Mouse (Mus musculus) midbrain, embryonic 15.5 days (tissue): ENCODE measurements at regions not wholly inside any gene's neighbourhood (a gene's known extent, or its start where the extent isn't known, plus 50 kb on each side); places are given as distances from the start of the nearest gene placed in this dataset.

Experiments used
- ATAC-seq: fragments of 200-750 bp; cut with Nextera tagmentation; replicated peaks from 2 replicates; pipeline ENCODE4 v1.8.0; 2017; ENCODE audit warnings: moderate TSS enrichment
- H3K27ac ChIP-seq: fragments of 300-500 bp; sonication (generic); 2 replicates; pipeline ENCODE4 v1.5.1; 2015; ENCODE audit warnings: mild to moderate bottlenecking, inconsistent platforms
- H3K27me3 ChIP-seq: fragments of 300-500 bp; sonication (generic); replicated peaks from 2 replicates; pipeline ENCODE4 v1.6.1; 2015; ENCODE audit warnings: inconsistent platforms
- H3K36me3 ChIP-seq: fragments of 300-500 bp; sonication (generic); replicated peaks from 2 replicates; pipeline ENCODE4 v1.6.1; 2015; ENCODE audit warnings: inconsistent platforms
- H3K4me1 ChIP-seq: fragments of 300-500 bp; sonication (generic); 2 replicates; pipeline ENCODE4 v1.6.1; 2015; ENCODE audit warnings: inconsistent platforms
- H3K4me2 ChIP-seq: fragments of 300-500 bp; sonication (generic); 2 replicates; pipeline ENCODE4 v1.6.1; 2015; ENCODE audit warnings: inconsistent platforms, mild to moderate bottlenecking, moderate library complexity
- H3K4me3 ChIP-seq: fragments of 300-500 bp; sonication (generic); 2 replicates; pipeline ENCODE4 v1.5.1; 2015; ENCODE audit warnings: mild to moderate bottlenecking, inconsistent platforms
- H3K9ac ChIP-seq: fragments of 300-500 bp; sonication (generic); 2 replicates; pipeline ENCODE4 v1.6.1; 2015; ENCODE audit warnings: mild to moderate bottlenecking, inconsistent platforms
- H3K9me3 ChIP-seq: fragments of 300-500 bp; sonication (generic); 2 replicates; pipeline ENCODE4 v1.6.1; 2016; ENCODE audit warnings: inconsistent platforms
- WGBS: fragments of 180-500 bp; shearing (Covaris S2); methylation state at CpG from one replicate; pipeline ENCODE4 v1.1.7; 2015; ENCODE audit warnings: mixed read lengths; 5-methylcytosine and 5-hydroxymethylcytosine counted together

DNA sequence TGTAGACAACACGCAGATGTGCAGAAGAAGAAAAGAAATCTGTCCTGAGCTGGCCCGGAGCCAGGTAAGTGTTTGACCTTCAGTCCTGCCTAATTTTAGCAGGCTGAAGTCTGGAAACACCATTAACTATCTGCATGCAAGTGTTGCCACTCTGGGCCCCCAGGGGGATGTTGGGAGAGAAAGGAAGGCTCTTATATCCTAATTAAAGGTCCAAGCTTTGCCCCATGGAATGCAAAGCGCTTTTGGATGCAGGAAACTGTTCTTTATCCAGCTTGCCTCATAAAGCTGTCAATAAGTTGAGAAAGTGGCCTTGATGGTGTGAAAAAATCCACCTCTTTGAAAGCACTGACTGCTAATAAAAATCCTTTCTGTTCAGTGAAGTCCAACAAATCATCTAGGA, 145.1 kb upstream of the Elac2 start:
- ATAC-seq, result no peak
- H3K4me2 ChIP-seq, result no peak overlapping the region
- H3K9me3 ChIP-seq, result no peaks in the 10 kb centered on the region
- no peak overlapping the region for H3K4me3 ChIP-seq
- H3K4me1 ChIP-seq, result peaks cover 9% of the 10 kb centered on the region
- no peak overlapping the region for H3K9ac ChIP-seq
- H3K27ac ChIP-seq, result no peak overlapping the region
- H3K36me3 ChIP-seq, result no peaks in the 10 kb centered on the region
- no peaks in the 10 kb centered on the region for H3K27me3 ChIP-seq
- 72% methylated on average over 3 of the region's 3 CpGs for WGBS

DNA sequence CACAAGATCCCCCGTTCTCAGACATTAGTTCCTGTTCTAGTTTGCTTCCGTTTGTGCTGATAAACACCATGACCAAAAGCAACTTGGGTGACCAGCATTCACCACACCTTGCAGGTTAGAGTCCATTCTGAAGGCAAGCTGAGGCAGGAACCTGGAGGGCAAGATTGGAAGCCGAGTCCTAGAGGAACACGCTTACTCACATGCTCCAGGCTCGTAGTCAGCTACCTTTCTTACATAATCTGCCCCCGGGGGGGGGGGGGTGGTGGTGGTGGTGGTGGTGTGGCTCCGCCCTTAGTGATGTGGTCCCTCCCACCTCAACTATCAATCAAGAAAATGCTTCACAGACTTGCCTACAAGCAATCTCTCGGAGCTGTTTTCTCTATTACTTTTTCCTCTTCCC, 142.1 kb upstream of the Elac2 start:
- no peaks in the 10 kb centered on the region for H3K9me3 ChIP-seq
- no peak overlapping the region for H3K9ac ChIP-seq
- no peaks in the 10 kb centered on the region for H3K36me3 ChIP-seq
- no peak overlapping the region for H3K27ac ChIP-seq
- no peak for ATAC-seq
- 87% methylated on average over 8 of the region's 8 CpGs for WGBS
- H3K4me2 ChIP-seq, result no peak overlapping the region
- peaks cover 9% of the 10 kb centered on the region for H3K4me1 ChIP-seq
- H3K27me3 ChIP-seq, result no peaks in the 10 kb centered on the region
- no peak overlapping the region for H3K4me3 ChIP-seq

DNA sequence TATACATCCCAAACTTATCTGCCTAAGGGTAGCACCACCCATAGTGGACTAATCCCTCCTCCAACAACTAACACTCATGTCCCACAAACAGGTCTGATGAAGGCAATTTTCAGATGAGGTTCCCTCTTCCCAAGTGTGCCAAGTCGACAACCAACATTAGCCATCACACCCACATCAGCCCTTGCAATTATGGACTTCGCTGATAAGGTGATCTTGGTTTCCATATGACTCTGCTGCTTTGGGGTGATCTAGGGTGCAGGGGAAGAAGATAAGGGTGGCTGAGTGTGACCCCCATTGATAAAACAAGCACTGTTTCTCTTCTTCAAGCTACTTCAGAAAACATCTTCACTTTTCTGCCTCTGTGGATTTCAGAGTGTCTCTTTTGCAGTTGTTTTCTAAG, 137.7 kb upstream of the Elac2 start:
- no peaks in the 10 kb centered on the region for H3K4me1 ChIP-seq
- ATAC-seq, result no peak
- no peak overlapping the region for H3K4me3 ChIP-seq
- no peaks in the 10 kb centered on the region for H3K27me3 ChIP-seq
- no peak overlapping the region for H3K27ac ChIP-seq
- H3K36me3 ChIP-seq, result no peaks in the 10 kb centered on the region
- no peak overlapping the region for H3K4me2 ChIP-seq
- no peaks in the 10 kb centered on the region for H3K9me3 ChIP-seq
- H3K9ac ChIP-seq, result no peak overlapping the region
- 96% methylated on average over 2 of the region's 2 CpGs for WGBS

DNA sequence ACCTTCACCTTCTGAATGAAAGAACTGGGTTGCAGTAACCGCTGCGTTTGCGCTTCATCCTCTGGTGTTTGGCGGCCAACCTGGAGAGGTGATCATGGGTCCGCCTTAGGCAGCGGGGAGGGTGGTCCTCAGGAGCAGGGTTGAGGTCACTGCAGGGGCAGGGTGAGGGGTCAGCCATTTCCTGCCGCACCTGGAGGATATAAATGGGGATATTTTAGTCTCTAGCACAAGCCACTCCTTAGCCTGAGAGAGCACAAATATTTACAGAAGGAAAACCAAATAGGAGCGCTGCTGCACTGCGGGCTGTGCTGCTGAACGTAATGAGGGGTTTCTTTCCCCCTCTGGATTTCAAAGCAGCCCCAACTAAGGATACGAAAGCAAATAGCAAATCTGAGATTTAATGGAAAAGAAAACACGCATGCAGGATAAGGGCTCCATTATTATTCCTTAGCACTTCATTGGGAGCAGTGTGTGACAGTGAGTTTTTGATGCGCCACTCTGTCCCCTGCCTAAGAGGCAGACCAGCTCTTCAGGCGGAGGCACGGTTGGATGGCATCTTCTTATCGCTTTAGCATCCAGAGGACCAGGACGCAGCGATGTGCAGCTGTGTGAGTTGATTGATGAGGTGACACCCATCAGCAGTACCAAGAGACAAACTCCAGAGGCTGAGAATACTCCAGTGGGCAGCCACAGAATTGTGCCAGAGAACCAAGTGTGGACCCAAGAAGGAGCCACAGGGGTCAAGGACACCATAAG, 135.9 kb upstream of the Elac2 start:
- 75% methylated on average over 18 of the region's 18 CpGs for WGBS
- ATAC-seq, result no peak
- Histone ChIP-seq H3K27me3 (no peaks in the 10 kb centered on the region), H3K27ac (no peak overlapping the region), H3K9ac (no peak overlapping the region), H3K4me2 (no peak overlapping the region), H3K4me1 (no peaks in the 10 kb centered on the region), H3K36me3 (no peaks in the 10 kb centered on the region), H3K9me3 (no peaks in the 10 kb centered on the region), H3K4me3 (no peak overlapping the region)

DNA sequence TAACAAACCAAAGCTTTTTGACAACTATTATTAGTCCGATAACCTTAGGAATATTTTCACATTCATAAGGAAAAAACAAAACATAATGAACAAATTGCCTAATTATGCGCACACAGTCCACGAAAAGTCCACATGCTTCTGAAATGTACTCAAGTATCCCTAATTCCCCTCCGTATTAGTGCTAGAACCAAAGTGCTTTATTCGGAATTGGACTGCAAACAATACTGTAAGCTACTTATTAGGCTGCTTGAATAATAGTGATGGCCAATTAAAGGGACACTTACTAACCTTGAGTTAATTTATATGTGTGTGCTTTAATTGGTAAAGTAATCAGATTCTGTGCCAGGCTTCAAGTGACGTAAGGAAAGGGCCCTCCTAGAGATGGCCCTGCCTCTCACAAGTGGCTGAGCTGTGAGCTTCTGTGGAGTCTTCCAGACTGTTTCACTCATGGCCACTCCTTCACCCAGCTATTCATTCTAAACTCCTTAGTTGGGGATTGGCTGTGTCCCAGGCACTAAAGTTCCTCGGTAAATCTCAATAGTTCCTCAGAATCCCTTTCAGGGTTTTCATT, 132.2 kb upstream of the Elac2 start:
- no peaks in the 10 kb centered on the region for H3K9me3 ChIP-seq
- no peak for ATAC-seq
- no peak overlapping the region for H3K9ac ChIP-seq
- no peaks in the 10 kb centered on the region for H3K36me3 ChIP-seq
- no peak overlapping the region for H3K27ac ChIP-seq
- H3K4me1 ChIP-seq, result no peaks in the 10 kb centered on the region
- H3K4me2 ChIP-seq, result no peak overlapping the region
- H3K4me3 ChIP-seq, result no peak overlapping the region
- H3K27me3 ChIP-seq, result no peaks in the 10 kb centered on the region
- 81% methylated on average over 7 of the region's 7 CpGs for WGBS

DNA sequence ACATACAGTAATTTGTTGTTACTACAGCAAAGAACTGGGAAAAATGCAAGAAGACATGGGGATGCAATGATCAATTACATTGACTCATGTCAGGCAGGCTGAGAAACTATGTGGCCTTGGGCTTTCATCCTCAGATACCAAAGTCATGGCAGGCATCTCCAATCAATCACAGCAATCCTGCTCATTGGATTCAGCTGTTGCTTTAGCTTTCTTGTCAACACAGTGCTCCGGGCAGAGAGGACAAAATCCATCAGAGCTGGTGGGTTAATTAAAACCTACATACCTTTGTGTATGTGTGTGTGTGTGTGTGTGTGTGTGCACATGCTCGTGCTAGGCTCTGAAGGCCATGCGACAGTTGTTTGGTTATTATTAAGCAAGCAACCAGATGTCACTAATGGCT, 119.2 kb upstream of the Elac2 start:
- Histone ChIP-seq H3K27me3 (no peaks in the 10 kb centered on the region), H3K4me2 (no peak overlapping the region), H3K4me3 (no peak overlapping the region), H3K9me3 (no peaks in the 10 kb centered on the region), H3K9ac (no peak overlapping the region), H3K4me1 (no peaks in the 10 kb centered on the region), H3K27ac (no peak overlapping the region), H3K36me3 (no peaks in the 10 kb centered on the region)
- ATAC-seq, result no peak
- WGBS, result 84% methylated on average over 3 of the region's 3 CpGs

DNA sequence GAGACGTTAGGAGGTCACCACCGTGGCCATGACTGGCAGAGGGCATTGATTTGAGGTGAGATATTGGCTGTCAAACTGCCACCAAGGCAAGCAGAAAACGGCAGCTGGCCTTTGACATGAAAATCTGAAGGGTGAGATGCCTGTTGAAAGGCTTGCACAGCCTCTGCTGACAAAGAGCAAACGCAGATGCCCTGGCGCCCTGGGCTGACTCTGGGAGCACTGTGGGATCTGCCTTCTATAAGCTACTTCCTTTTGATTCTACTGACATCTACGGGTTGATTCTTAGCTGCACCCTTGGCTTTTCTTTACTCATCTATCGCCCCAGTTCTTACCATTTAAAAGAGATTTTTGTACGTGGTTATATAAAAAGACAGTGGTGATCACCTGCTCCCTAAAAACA, 98.2 kb upstream of the Elac2 start:
- ATAC-seq, result no peak
- H3K9ac ChIP-seq, result no peak overlapping the region
- H3K4me3 ChIP-seq, result no peak overlapping the region
- no peak overlapping the region for H3K27ac ChIP-seq
- H3K4me1 ChIP-seq, result no peaks in the 10 kb centered on the region
- H3K27me3 ChIP-seq, result 0 out of 2 replicates have a peak, but pooled peaks cover 2% of the 10 kb centered on the region
- H3K36me3 ChIP-seq, result no peaks in the 10 kb centered on the region
- H3K9me3 ChIP-seq, result no peaks in the 10 kb centered on the region
- WGBS, result 33% methylated on average over 8 of the region's 8 CpGs
- H3K4me2 ChIP-seq, result no peak overlapping the region

DNA sequence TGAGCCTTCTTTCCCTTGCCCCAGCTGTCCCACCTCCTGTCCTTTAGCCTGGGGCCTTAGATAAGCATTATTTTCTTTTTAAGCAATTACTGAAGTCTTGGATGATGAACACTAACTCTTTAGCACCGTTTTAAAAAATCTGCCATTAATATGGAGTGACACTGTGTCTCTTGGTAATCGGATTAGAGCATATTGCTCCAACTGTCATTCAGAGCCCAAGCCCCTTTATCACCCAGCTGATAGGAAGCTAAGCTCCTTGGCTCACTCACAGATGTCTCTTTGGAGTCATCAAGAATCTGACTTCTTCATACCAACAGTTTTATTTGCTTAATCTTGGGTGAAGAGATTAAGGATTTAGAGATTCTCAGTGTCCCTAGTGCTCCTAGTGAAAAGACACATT, 94.3 kb upstream of the Elac2 start:
- ATAC-seq, result no peak
- Histone ChIP-seq H3K4me3 (no peak overlapping the region), H3K4me1 (no peaks in the 10 kb centered on the region), H3K36me3 (no peaks in the 10 kb centered on the region), H3K27me3 (0 out of 2 replicates have a peak, but pooled peaks cover 3% of the 10 kb centered on the region), H3K9ac (no peak overlapping the region), H3K9me3 (no peaks in the 10 kb centered on the region), H3K27ac (no peak overlapping the region), H3K4me2 (no peak overlapping the region)
- WGBS, result 38% methylated on average over 2 of the region's 2 CpGs

DNA sequence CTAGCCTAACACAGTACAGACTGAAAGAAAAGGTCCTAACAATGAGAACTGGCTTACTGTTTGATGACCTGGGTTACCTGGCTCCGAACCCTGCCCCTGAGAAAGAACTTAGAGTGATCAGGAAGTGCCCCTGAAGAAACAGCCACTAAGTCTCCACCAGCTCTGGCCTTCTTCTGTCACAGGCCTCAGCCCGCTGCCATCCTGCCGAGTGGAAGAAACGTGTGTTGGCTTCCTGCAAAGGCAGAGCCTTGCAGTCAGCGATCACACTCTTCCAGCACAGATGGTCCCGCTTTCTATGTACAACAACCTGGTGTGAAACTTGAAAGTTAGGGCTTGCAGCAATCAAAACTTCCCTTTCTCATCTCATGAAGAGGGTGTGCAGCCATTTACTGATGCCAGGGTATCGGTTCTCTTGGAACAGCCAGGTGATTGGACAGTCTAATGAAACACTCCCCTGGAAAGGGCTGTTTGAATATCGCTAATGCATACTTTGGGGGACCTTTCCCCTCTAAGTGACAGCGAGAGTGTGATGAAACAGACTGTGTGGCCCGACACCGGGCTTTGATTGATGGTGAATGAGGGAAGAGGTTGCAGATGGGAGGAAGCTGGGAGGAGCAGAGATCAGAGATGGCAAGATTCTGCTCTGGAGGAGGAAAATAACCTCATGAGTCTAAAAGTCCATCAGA, 89.4 kb upstream of the Elac2 start:
- Histone ChIP-seq H3K4me1 (no peaks in the 10 kb centered on the region), H3K27ac (no peak overlapping the region), H3K9me3 (no peaks in the 10 kb centered on the region), H3K9ac (no peak overlapping the region), H3K27me3 (0 out of 2 replicates have a peak, but pooled peaks cover 3% of the 10 kb centered on the region), H3K4me3 (no peak overlapping the region), H3K36me3 (no peaks in the 10 kb centered on the region), H3K4me2 (no peak overlapping the region)
- ATAC-seq, result no peak
- 85% methylated on average over 11 of the region's 11 CpGs for WGBS

DNA sequence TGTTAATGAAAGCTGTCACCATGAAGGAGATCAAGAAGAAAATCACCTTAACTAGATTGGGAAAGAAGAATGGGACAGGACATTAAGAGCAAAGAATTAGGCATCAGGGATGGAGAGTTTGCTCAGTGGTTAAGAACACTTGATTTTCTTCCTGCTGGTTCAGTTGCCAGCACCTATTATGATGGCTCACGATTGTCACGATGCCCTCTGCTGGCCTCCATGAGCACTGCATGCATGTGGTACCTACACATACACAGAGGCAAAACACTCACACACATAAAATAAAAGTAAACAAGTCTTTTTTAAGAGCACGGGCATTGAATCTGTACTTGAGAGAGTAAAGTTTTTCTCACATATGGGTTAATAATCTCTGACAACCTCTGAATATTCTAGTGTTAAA, 88.1 kb upstream of the Elac2 start:
- H3K9ac ChIP-seq, result no peak overlapping the region
- H3K4me1 ChIP-seq, result no peaks in the 10 kb centered on the region
- WGBS, result 37% methylated on average over 3 of the region's 3 CpGs
- no peak overlapping the region for H3K4me3 ChIP-seq
- 0 out of 2 replicates have a peak, but pooled peaks cover under 1% of the 10 kb centered on the region for H3K27me3 ChIP-seq
- no peak for ATAC-seq
- no peaks in the 10 kb centered on the region for H3K36me3 ChIP-seq
- no peaks in the 10 kb centered on the region for H3K9me3 ChIP-seq
- H3K4me2 ChIP-seq, result no peak overlapping the region
- no peak overlapping the region for H3K27ac ChIP-seq

DNA sequence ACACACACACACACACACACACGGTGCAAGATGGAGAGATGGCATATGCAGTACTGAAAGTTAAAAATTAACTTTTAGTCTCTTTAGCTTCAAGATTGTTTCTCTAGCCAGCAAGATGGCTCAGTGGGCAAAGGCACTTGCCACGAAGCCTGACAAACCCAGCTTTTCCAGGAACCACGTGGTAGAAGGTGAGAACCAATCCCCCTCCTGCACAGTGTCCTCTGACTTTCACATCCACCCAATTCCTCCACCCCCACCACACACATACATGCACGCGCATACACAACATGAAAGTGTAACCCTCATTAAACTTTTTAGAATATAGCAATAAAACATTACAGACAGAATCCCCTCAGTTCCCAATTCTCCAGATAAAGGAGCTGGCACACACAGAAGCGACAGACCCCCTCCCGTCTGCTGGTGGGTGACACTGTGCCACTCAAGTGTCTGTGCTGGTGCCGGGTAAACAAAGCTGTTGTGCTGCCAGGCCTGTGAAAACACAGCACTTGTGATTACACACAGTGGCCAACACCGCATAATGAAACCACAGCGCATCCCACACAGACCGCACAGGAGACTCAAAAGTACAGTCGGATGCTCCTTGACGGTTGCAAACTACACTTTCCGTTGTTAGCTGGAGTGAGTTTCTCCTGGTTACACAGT, 82.9 kb upstream of the Elac2 start:
- Histone ChIP-seq H3K4me1 (no peaks in the 10 kb centered on the region), H3K9ac (no peak overlapping the region), H3K27me3 (0 out of 2 replicates have a peak, but pooled peaks cover 2% of the 10 kb centered on the region), H3K36me3 (no peaks in the 10 kb centered on the region), H3K4me3 (no peak overlapping the region), H3K27ac (no peak overlapping the region), H3K9me3 (no peaks in the 10 kb centered on the region), H3K4me2 (no peak overlapping the region)
- WGBS, result 84% methylated on average over 14 of the region's 14 CpGs
- ATAC-seq, result no peak

DNA sequence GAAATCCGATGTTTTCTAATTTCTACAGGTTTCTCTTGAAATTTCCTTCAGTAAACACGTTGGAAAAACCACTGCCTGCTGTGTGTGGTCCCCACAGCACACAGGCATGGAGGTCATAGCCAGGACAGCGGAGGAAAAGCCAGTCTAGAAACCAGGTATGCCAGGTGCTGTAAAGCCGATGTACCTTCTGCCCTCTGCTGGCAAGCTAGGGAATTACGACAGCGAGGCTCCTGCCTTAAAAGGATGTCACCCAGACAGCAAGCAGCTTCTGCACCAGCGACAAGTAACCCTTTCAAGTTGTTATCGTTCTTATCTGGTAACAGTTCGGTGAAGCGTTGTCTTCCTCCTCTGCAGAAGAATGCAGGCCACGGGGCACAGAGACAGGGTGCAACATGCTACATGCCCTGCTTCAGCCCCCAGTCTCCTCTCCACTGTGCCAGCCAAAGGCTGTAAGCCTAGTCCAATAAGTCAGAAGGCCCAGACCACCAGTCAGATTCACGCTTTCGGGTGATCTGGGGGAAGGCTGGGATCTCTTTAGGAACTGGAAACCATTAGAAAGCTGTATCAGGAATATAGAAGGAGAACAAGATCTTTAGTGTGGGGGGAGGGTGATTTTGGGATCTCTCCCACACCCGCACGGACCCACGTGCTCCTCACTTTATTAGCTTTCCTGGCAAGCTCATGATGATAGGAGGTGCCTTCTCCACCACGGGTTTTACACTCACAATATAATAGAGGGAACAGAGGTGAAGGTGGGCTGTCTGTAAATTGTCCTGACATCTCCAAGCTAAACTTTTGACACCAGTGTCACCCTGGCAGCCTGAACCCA, 79.9 kb upstream of the Elac2 start:
- no peaks in the 10 kb centered on the region for H3K9me3 ChIP-seq
- H3K27ac ChIP-seq, result no peak overlapping the region
- no peak overlapping the region for H3K4me2 ChIP-seq
- no peak overlapping the region for H3K9ac ChIP-seq
- no peaks in the 10 kb centered on the region for H3K4me1 ChIP-seq
- no peaks in the 10 kb centered on the region for H3K36me3 ChIP-seq
- 0 out of 2 replicates have a peak, but pooled peaks cover 2% of the 10 kb centered on the region for H3K27me3 ChIP-seq
- no peak for ATAC-seq
- WGBS, result 42% methylated on average over 17 of the region's 17 CpGs
- H3K4me3 ChIP-seq, result no peak overlapping the region
